Mouse (Mus musculus) heart, postnatal 36 days (tissue): ENCODE results near the gene Clic1. TPM values are rescaled to one million over a fixed set of nuclear protein-coding genes. Genes with fewer than 3 reads are reported as not detected.

Experiments
- total RNA-seq, 2 experiments: library from RNA; stranded (reverse); gene quantifications; 2 replicates each; pipeline ENCODE4 v1.2.3; 2021

Clic1 gene
- total RNA-seq, 2 experiments from 2014 or later, result 41.7 to 44.0 TPM

Other genes starting within 250 kb of the Clic1 start
- not detected for gene Cyp21a1, start 245.4 kb upstream of the Clic1 start, total RNA-seq
- gene Stk19, start 213.0 kb upstream of the Clic1 start, total RNA-seq, result 10 to 100 TPM in 1 of 2 experiments, 1 to 10 TPM in 1; 10.0 to 11.1 TPM
- gene Dxo, start 212.9 kb upstream of the Clic1 start, total RNA-seq, result 10 to 100 TPM; 12.4 to 17.3 TPM
- 10 to 100 TPM; 22.6 to 24.5 TPM for gene Skiv2l, start 199.8 kb upstream of the Clic1 start, total RNA-seq
- gene Nelfe, start 199.6 kb upstream of the Clic1 start, total RNA-seq, result 10 to 100 TPM; 13.7 to 15.3 TPM
- gene Cfb, start 187.4 kb upstream of the Clic1 start, total RNA-seq, result 1 to 10 TPM; 4.4 to 7.5 TPM
- gene Zbtb12, start 170.5 kb upstream of the Clic1 start, total RNA-seq, result 1 to 10 TPM; 7.5 to 7.7 TPM
- gene Gm20547, start 167.9 kb upstream of the Clic1 start, total RNA-seq, result not detected
- gene C2, start 151.7 kb upstream of the Clic1 start, total RNA-seq, result 1 to 10 TPM; 3.1 to 4.4 TPM
- gene Ehmt2, start 151.5 kb upstream of the Clic1 start, total RNA-seq, result 10 to 100 TPM; 44.6 to 49.8 TPM
- not detected for gene Slc44a4, start 135.5 kb upstream of the Clic1 start, total RNA-seq
- gene Neu1, start 118.7 kb upstream of the Clic1 start, total RNA-seq, result 10 to 100 TPM; 13.2 to 16.5 TPM
- gene Hspa1b, start 90.7 kb upstream of the Clic1 start, total RNA-seq, result 1 to 10 TPM; 2.8 to 4.5 TPM
- gene Gm20481, start 80.1 kb upstream of the Clic1 start, total RNA-seq, result not detected
- gene Hspa1a, start 77.8 kb upstream of the Clic1 start, total RNA-seq, result 1 to 10 TPM; 4.2 to 4.6 TPM
- 1 to 10 TPM; 7.8 to 9.2 TPM for gene Hspa1l, start 77.3 kb upstream of the Clic1 start, total RNA-seq
- gene Lsm2, start 68.1 kb upstream of the Clic1 start, total RNA-seq, result 10 to 100 TPM; 16.0 to 17.4 TPM
- 10 to 100 TPM; 26.7 to 27.4 TPM for gene Vars, start 49.0 kb upstream of the Clic1 start, total RNA-seq
- gene Vwa7, start 33.4 kb upstream of the Clic1 start, total RNA-seq, result 1 to 10 TPM; 8.4 to 9.3 TPM
- not detected for gene Sapcd1, start 21.9 kb upstream of the Clic1 start, total RNA-seq
- under 1 TPM; 0.25 to 0.70 TPM for gene Msh5, start 3.2 kb upstream of the Clic1 start, total RNA-seq
- 10 to 100 TPM; 27.5 to 27.6 TPM for gene Ddah2, start 9.1 kb downstream of the Clic1 start, total RNA-seq
- under 1 TPM in 1 of 2 experiments, not detected in 1; 0.56 TPM for gene Ly6g6c, start 15.4 kb downstream of the Clic1 start, total RNA-seq
- gene Mpig6b, start 16.2 kb downstream of the Clic1 start, total RNA-seq, result under 1 TPM; 0.42 to 0.49 TPM
- not detected for gene Ly6g6e, start 26.9 kb downstream of the Clic1 start, total RNA-seq
- gene Ly6g6d, start 28.1 kb downstream of the Clic1 start, total RNA-seq, result under 1 TPM; 0.70 to 0.80 TPM
- gene Ly6g6f, start 35.6 kb downstream of the Clic1 start, total RNA-seq, result not detected
- gene Abhd16a, start 39.3 kb downstream of the Clic1 start, total RNA-seq, result 10 to 100 TPM; 54.6 to 61.1 TPM
- gene Ly6g5c, start 58.3 kb downstream of the Clic1 start, total RNA-seq, result not detected
- gene Ly6g5b, start 65.5 kb downstream of the Clic1 start, total RNA-seq, result not detected
- gene Gpank1, start 71.5 kb downstream of the Clic1 start, total RNA-seq, result 1 to 10 TPM; 8.0 to 9.6 TPM
- gene Csnk2b, start 72.1 kb downstream of the Clic1 start, total RNA-seq, result 100 to 1,000 TPM; 163 to 164 TPM
- gene D17H6S53E, start 76.4 kb downstream of the Clic1 start, total RNA-seq, result 10 to 100 TPM; 25.7 to 26.4 TPM
- not detected for gene Apom, start 82.1 kb downstream of the Clic1 start, total RNA-seq
- 100 to 1,000 TPM; 243 to 268 TPM for gene Bag6, start 85.2 kb downstream of the Clic1 start, total RNA-seq
- 100 to 1,000 TPM; 122 to 127 TPM for gene Prrc2a, start 114.9 kb downstream of the Clic1 start, total RNA-seq
- 1 to 10 TPM; 2.0 to 6.2 TPM for gene Aif1, start 126.1 kb downstream of the Clic1 start, total RNA-seq
- 1 to 10 TPM; 3.3 to 3.7 TPM for gene Lst1, start 138.5 kb downstream of the Clic1 start, total RNA-seq
- gene Ltb, start 144.5 kb downstream of the Clic1 start, total RNA-seq, result 1 to 10 TPM; 1.0 to 1.6 TPM
- gene Tnf, start 152.0 kb downstream of the Clic1 start, total RNA-seq, result under 1 TPM; 0.53 to 0.57 TPM
- gene Lta, start 155.4 kb downstream of the Clic1 start, total RNA-seq, result under 1 TPM in 1 of 2 experiments, not detected in 1; 0.19 TPM
- not detected for gene Gm16181, start 170.9 kb downstream of the Clic1 start, total RNA-seq
- gene Atp6v1g2, start 183.7 kb downstream of the Clic1 start, total RNA-seq, result 1 to 10 TPM; 2.0 to 2.6 TPM
- gene Nfkbil1, start 185.8 kb downstream of the Clic1 start, total RNA-seq, result 1 to 10 TPM; 8.0 to 8.5 TPM
- 10 to 100 TPM; 83.3 to 97.3 TPM for gene Ddx39b, start 191.8 kb downstream of the Clic1 start, total RNA-seq
- 100 to 1,000 TPM in 1 of 2 experiments, 10 to 100 TPM in 1; 87.6 to 133 TPM for gene H2-D1, start 212.8 kb downstream of the Clic1 start, total RNA-seq